Mouse (Mus musculus): ENCODE data around the gene Kcnq4. TPM values are rescaled to one million over a fixed set of nuclear protein-coding genes. Genes with fewer than 3 reads are reported as not detected.

The Kcnq4 gene
- polyA plus RNA-seq, 1 experiment from 2014 or later = 7.8 TPM

DNA sequence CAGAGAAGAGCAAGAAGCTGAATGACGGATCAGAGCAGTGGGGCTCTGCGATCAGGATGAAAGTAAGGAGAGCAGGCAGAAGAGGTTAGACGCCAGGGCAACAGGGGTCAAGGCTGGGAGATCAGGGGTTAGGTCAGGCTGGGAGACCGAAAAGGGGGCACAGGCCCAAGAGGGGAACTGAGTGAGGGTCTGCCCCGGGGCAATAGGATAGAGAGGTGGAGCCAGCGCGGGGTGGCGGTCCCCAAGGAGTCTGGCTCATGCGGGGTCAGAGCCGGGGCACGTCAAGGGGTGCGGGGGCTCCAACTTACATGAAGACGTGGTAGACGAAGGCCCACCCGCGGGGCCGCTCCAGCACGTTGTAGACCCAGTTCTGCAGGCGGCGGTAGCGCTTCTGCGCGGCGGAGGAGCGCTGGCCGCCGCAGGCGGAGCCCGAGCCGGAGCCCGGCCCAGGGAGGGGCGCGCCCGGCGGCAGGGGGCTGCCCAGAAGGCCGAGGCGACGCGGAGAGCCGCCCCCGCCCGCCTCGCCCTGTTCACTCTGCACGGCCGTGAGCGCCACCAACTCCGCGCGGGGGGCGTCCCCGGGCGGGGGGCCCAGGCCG lies 1.8 kb downstream of the Kcnq4 start:
- H3K4me1 ChIP-seq (ENCODE audit: control insufficient read depth, insufficient read depth, low read depth, low read length) = peaks cover 18% of the 10 kb centered on the region
- H3K4me3 ChIP-seq (ENCODE audit: low read length) = peak overlapping the region; percentile 71
- H3K36me3 ChIP-seq (ENCODE audit: control insufficient read depth, insufficient read depth, low read length) = no peaks in the 10 kb centered on the region
- peak overlapping the region; percentile 94 for H3K4me2 ChIP-seq (ENCODE audit: low read length)
- WGBS = 6% methylated on average over 20 of the region's 53 CpGs
- H3K27ac ChIP-seq (ENCODE audit: low read depth, low read length) = no peak overlapping the region
- no peaks in the 10 kb centered on the region for H3K9me3 ChIP-seq (ENCODE audit: control insufficient read depth, low read length)
- peak overlapping the region; percentile 73 for H3K9ac ChIP-seq (ENCODE audit: low read depth, low read length)
- peaks cover 31% of the 10 kb centered on the region for H3K27me3 ChIP-seq (replicated peaks; ENCODE audit: control insufficient read depth, insufficient read depth, low read length)
- ATAC-seq = peak; percentile 51

DNA sequence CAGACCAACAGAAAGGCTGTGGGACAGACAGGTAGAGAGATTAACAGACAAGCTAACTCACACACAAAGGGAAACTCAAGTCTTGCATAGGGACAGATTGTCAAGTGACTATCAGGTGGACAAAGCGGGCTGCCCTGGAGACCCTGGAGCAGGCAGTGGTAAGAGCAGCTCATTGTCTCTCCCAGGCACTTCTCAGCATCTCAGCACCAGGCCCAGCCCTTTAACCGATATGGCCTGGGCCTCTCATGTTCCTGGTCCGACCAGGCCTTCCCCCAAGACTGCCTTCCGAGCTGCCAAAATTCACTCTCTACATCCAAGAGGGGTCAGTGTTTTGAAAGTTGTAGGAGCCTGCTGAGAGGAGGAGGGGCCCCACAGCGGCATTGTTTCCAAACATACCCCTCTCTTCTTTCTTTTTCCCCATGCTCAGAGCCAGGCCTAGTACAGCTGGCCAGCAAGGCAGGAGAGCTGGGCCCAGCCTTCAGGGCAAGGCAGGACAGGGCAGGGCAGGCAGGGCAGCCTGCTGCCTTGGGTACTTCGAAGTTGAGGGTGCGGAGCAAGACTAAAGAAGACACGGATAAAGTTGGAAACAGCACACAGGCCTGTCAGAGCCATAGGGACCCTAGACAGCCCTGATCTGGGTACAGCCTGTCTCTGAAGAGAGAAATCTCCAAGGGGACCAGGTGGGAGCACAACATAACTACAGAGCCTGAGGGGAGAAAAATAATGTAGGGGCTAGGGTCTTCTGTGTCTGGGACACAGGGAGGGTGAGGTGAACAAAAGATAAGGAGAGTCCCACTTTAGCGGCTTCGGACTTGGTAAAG lies 2.5 kb downstream of the Kcnq4 start:
- Histone ChIP-seq H3K27me3 (replicated peaks; ENCODE audit: control insufficient read depth, insufficient read depth, low read length) (peaks cover 31% of the 10 kb centered on the region), H3K9me3 (ENCODE audit: control insufficient read depth, low read length) (no peaks in the 10 kb centered on the region), H3K36me3 (ENCODE audit: control insufficient read depth, insufficient read depth, low read length) (no peaks in the 10 kb centered on the region), H3K4me3 (ENCODE audit: low read length) (peak overlapping the region; percentile 71; the same call in 1 of the 2 replicates), H3K4me2 (ENCODE audit: low read length) (peak overlapping the region; percentile 94), H3K27ac (ENCODE audit: low read depth, low read length) (peak overlapping the region; percentile 29; the same call in 1 of the 2 replicates), H3K4me1 (ENCODE audit: control insufficient read depth, insufficient read depth, low read depth, low read length) (peaks cover 18% of the 10 kb centered on the region), H3K9ac (ENCODE audit: low read depth, low read length) (no peak overlapping the region; the same call in 1 of the 2 replicates)
- ATAC-seq = no peak
- 21% methylated on average over 10 of the region's 10 CpGs for WGBS

DNA sequence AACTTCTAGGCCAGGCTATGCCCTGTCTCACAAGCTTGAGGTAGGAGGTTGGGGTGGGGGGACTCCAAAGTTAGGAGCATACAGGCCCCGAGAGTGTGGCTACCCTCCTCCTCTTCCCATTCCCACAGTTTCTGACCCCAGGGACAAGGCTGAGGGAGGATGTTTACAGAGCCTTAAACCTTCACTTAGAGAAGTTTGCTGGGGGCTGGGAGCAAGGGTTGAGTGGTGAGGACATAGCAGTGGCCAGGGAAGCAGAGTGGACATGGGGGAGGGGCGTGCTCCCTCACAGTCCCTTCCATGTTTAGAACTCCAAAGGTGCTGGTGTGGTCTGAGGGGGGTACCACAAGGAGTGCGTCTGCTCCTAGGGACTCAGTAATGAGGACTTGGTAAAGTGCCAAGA lies 4.8 kb downstream of the Kcnq4 start:
- Histone ChIP-seq H3K9me3 (ENCODE audit: control insufficient read depth, low read length) (no peaks in the 10 kb centered on the region), H3K4me1 (ENCODE audit: control insufficient read depth, insufficient read depth, low read depth, low read length) (peaks cover 14% of the 10 kb centered on the region), H3K4me2 (ENCODE audit: low read length) (no peak overlapping the region), H3K27me3 (replicated peaks; ENCODE audit: control insufficient read depth, insufficient read depth, low read length) (peaks cover 15% of the 10 kb centered on the region), H3K4me3 (ENCODE audit: low read length) (no peak overlapping the region), H3K36me3 (ENCODE audit: control insufficient read depth, insufficient read depth, low read length) (no peaks in the 10 kb centered on the region), H3K27ac (ENCODE audit: low read depth, low read length) (no peak overlapping the region), H3K9ac (ENCODE audit: low read depth, low read length) (no peak overlapping the region)
- ATAC-seq = no peak
- 67% methylated on average over 3 of the region's 3 CpGs for WGBS

DNA sequence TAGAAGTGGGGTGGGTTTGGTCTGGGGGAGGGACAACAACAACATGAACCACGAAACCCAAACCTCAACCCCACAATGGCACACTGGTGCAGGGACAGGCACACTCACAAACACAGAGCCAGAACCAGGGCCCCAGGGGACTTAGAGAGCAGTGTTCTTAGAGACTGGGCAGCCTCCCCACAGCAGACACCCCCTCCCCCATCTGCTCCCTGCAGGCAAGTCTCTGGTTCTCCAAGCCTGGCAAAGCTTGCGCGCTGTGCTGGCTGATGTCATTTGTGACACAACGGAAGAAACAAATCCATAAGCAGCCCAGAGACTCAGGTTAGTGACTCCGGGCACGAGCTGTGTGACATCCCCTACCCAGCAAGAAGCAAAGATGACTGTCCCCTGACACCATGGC lies 7.1 kb downstream of the Kcnq4 start:
- ATAC-seq = no peak
- Histone ChIP-seq H3K27ac (ENCODE audit: low read depth, low read length) (no peak overlapping the region), H3K4me1 (ENCODE audit: control insufficient read depth, insufficient read depth, low read depth, low read length) (no peaks in the 10 kb centered on the region), H3K27me3 (replicated peaks; ENCODE audit: control insufficient read depth, insufficient read depth, low read length) (peaks cover 6% of the 10 kb centered on the region), H3K4me3 (ENCODE audit: low read length) (no peak overlapping the region), H3K9me3 (ENCODE audit: control insufficient read depth, low read length) (no peaks in the 10 kb centered on the region), H3K36me3 (ENCODE audit: control insufficient read depth, insufficient read depth, low read length) (no peaks in the 10 kb centered on the region), H3K4me2 (ENCODE audit: low read length) (no peak overlapping the region), H3K9ac (ENCODE audit: low read depth, low read length) (no peak overlapping the region)
- WGBS = 65% methylated on average over 6 of the region's 6 CpGs

GRCm38 (mm10) chr4:120734012-120734622 lies 14.3 kb downstream of the Kcnq4 start:
- 59% methylated on average over 5 of the region's 5 CpGs for WGBS

DNA sequence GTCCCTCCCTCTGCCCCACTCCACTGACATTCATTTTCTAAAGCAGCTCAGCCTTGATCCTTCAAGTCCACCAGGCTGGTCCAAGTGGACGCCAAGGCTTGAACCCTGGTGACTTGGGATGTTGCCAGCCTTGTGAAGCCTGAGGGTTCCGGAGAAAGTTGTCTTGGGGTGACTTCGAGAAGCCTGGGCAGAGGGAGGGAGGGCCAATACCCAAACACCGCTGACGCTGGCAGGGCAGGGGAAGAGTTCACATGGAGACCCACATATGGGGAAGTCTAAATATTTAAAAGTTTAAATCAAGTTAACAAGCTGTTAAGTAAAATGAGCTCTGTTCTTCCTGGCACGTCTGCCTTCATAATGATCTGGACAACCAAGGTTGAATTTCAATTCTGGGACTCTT lies 15.7 kb downstream of the Kcnq4 start:
- H3K27ac ChIP-seq (ENCODE audit: low read depth, low read length) = no peak overlapping the region
- H3K9me3 ChIP-seq (ENCODE audit: control insufficient read depth, low read length) = no peaks in the 10 kb centered on the region
- no peak overlapping the region for H3K4me2 ChIP-seq (ENCODE audit: low read length)
- no peak overlapping the region for H3K4me3 ChIP-seq (ENCODE audit: low read length)
- 81% methylated on average over 6 of the region's 6 CpGs for WGBS
- H3K9ac ChIP-seq (ENCODE audit: low read depth, low read length) = no peak overlapping the region
- no peaks in the 10 kb centered on the region for H3K36me3 ChIP-seq (ENCODE audit: control insufficient read depth, insufficient read depth, low read length)
- ATAC-seq = no peak
- H3K27me3 ChIP-seq (replicated peaks; ENCODE audit: control insufficient read depth, insufficient read depth, low read length) = peaks cover 5% of the 10 kb centered on the region
- peaks cover 12% of the 10 kb centered on the region for H3K4me1 ChIP-seq (ENCODE audit: control insufficient read depth, insufficient read depth, low read depth, low read length)

More at GRCm38 (mm10) chr4:120734012-120734622, 14.3 kb downstream of the Kcnq4 start:
- H3K4me1 ChIP-seq (ENCODE audit: control insufficient read depth, insufficient read depth, low read depth, low read length) = peaks cover 12% of the 10 kb centered on the region
- ATAC-seq = peak; percentile 60
- H3K36me3 ChIP-seq (ENCODE audit: control insufficient read depth, insufficient read depth, low read length) = no peaks in the 10 kb centered on the region
- H3K4me2 ChIP-seq (ENCODE audit: low read length) = no peak overlapping the region
- no peak overlapping the region for H3K4me3 ChIP-seq (ENCODE audit: low read length)
- H3K9me3 ChIP-seq (ENCODE audit: control insufficient read depth, low read length) = no peaks in the 10 kb centered on the region
- H3K27ac ChIP-seq (ENCODE audit: low read depth, low read length) = no peak overlapping the region
- H3K27me3 ChIP-seq (replicated peaks; ENCODE audit: control insufficient read depth, insufficient read depth, low read length) = peaks cover 5% of the 10 kb centered on the region
- no peak overlapping the region for H3K9ac ChIP-seq (ENCODE audit: low read depth, low read length)

DNA sequence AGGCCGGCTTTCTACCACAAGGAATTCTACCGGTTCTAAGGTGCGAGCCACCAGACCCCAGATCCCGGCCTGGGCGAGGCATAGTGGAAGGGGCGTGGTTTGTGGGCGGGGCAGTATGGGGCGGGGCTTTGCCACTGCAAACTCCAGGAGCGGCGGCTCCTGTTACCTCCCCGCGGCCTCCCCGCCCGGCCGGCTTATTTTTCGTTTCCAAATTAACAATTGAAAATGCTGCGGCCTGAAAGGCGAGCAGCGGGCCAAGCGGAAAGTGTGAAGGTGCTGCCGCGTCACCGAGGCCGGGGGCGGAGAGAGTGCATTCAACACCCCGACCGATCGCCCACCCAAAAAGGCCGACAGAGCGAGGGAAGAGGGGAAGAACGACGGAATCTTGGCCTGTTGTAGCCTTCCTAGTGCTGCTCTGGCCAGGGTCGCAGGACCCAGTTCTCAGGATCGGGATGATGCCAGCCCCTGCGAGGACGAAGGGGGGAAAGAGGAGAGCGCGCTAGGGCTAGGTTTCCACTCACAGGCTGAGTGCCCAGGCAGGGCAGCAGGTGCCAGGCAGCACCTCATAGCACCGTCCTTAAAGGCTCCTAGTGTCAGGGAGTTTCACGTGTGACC lies 17.3 kb downstream of the Kcnq4 start:
- H3K27me3 ChIP-seq (replicated peaks; ENCODE audit: control insufficient read depth, insufficient read depth, low read length) = peaks cover 5% of the 10 kb centered on the region
- peak overlapping the region; percentile 52 for H3K4me3 ChIP-seq (ENCODE audit: low read length)
- H3K4me2 ChIP-seq (ENCODE audit: low read length) = peak overlapping the region; percentile 93
- no peak overlapping the region for H3K27ac ChIP-seq (ENCODE audit: low read depth, low read length)
- H3K4me1 ChIP-seq (ENCODE audit: control insufficient read depth, insufficient read depth, low read depth, low read length) = peaks cover 12% of the 10 kb centered on the region
- H3K9ac ChIP-seq (ENCODE audit: low read depth, low read length) = peak overlapping the region; percentile 68
- ATAC-seq = peak; percentile 77
- no peaks in the 10 kb centered on the region for H3K9me3 ChIP-seq (ENCODE audit: control insufficient read depth, low read length)
- WGBS = 2% methylated on average over 40 of the region's 40 CpGs
- no peaks in the 10 kb centered on the region for H3K36me3 ChIP-seq (ENCODE audit: control insufficient read depth, insufficient read depth, low read length)

GRCm38 (mm10) chr4:120730574-120730973 lies 17.8 kb downstream of the Kcnq4 start:
- WGBS = 27% methylated on average over 6 of the region's 6 CpGs
- Histone ChIP-seq H3K9me3 (ENCODE audit: control insufficient read depth, low read length) (no peaks in the 10 kb centered on the region), H3K36me3 (ENCODE audit: control insufficient read depth, insufficient read depth, low read length) (no peaks in the 10 kb centered on the region), H3K27ac (ENCODE audit: low read depth, low read length) (no peak overlapping the region), H3K4me3 (ENCODE audit: low read length) (peak overlapping the region; percentile 52), H3K4me2 (ENCODE audit: low read length) (peak overlapping the region; percentile 93), H3K27me3 (replicated peaks; ENCODE audit: control insufficient read depth, insufficient read depth, low read length) (peaks cover 5% of the 10 kb centered on the region), H3K4me1 (ENCODE audit: control insufficient read depth, insufficient read depth, low read depth, low read length) (peaks cover 12% of the 10 kb centered on the region), H3K9ac (ENCODE audit: low read depth, low read length) (no peak overlapping the region; the same call in 1 of the 2 replicates)
- no peak; the same call in none of the 2 replicates for ATAC-seq

DNA sequence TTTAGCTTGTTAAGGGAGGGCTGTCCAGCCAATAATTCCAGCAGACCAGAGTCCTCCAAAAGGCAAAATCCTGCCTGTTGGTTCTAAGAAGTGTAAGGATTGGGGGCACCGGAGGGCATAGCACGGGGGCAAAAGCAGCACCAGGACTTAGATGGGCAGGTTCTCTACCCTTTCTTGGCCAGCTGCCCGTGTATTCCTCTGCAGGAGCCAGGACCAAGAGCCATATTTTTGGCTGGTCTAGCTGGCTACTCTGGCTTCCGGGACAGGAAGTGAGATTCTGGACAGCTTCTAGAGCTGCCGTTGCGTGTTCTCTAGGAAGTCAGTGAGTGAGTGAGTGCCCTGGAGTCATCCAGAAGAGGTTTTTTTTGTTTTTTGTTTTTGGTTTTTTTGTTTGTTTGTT lies 18.3 kb downstream of the Kcnq4 start:
- ATAC-seq = no peak
- H3K36me3 ChIP-seq (ENCODE audit: control insufficient read depth, insufficient read depth, low read length) = no peaks in the 10 kb centered on the region
- WGBS = 69% methylated on average over 6 of the region's 6 CpGs
- no peak overlapping the region for H3K4me2 ChIP-seq (ENCODE audit: low read length)
- no peak overlapping the region for H3K27ac ChIP-seq (ENCODE audit: low read depth, low read length)
- H3K9ac ChIP-seq (ENCODE audit: low read depth, low read length) = no peak overlapping the region
- no peaks in the 10 kb centered on the region for H3K9me3 ChIP-seq (ENCODE audit: control insufficient read depth, low read length)
- peaks cover 5% of the 10 kb centered on the region; the same call in 1 of the 2 replicates for H3K27me3 ChIP-seq (replicated peaks; ENCODE audit: control insufficient read depth, insufficient read depth, low read length)
- peaks cover 12% of the 10 kb centered on the region for H3K4me1 ChIP-seq (ENCODE audit: control insufficient read depth, insufficient read depth, low read depth, low read length)
- H3K4me3 ChIP-seq (ENCODE audit: low read length) = no peak overlapping the region

All from hindbrain, embryonic 16.5 days (tissue).